Mouse (Mus musculus): Measurements from ENCODE around the gene Aagab. TPM values are rescaled to one million over a fixed set of nuclear protein-coding genes. Genes with fewer than 3 reads are reported as not detected.

Gene Aagab
- polyA plus RNA-seq, 1 experiment, result 18.8 TPM

- TF ChIP-seq EP300 (IDR thresholded peaks at IDR 0.05; ENCODE audit: insufficient read depth, low read depth, low read length), result no peak
- TF ChIP-seq POLR2A (IDR thresholded peaks at IDR 0.05; ENCODE audit: insufficient read depth, low read length), result no peak
- no peak for TF ChIP-seq CTCF (IDR thresholded peaks at IDR 0.05; ENCODE audit: low read depth, low read length)
- Histone ChIP-seq H3K27ac (ENCODE audit: insufficient read depth, low read length) (no peak overlapping the region), H3K9ac (ENCODE audit: low read depth, poor library complexity, severe bottlenecking) (no peak overlapping the region), H3K27me3 (ENCODE audit: control insufficient read depth, insufficient read depth, low read length, poor library complexity, severe bottlenecking) (no peaks in the 10 kb centered on the region), H3K9me3 (replicated peaks; ENCODE audit: control insufficient read depth, insufficient read depth, low read length, poor library complexity, severe bottlenecking) (no peaks in the 10 kb centered on the region), H3K36me3 (ENCODE audit: control insufficient read depth, insufficient read depth, low read length, poor library complexity, severe bottlenecking) (peaks cover 9% of the 10 kb centered on the region), H3K4me3 (ENCODE audit: low read depth, low read length) (no peak overlapping the region), H3K4me1 (ENCODE audit: control insufficient read depth, insufficient read depth, low read length) (no peaks in the 10 kb centered on the region)
Observed at GRCm38 (mm10) chr9:63612565-63613515, 10.4 kb downstream of the Aagab start.

GRCm38 (mm10) chr9:63613569-63613968, 11.1 kb downstream of the Aagab start:
- no peak overlapping the region for H3K4me3 ChIP-seq (ENCODE audit: low read depth, low read length)
- peaks cover 9% of the 10 kb centered on the region for H3K36me3 ChIP-seq (ENCODE audit: control insufficient read depth, insufficient read depth, low read length, poor library complexity, severe bottlenecking)
- no peak overlapping the region for H3K9ac ChIP-seq (ENCODE audit: low read depth, poor library complexity, severe bottlenecking)
- H3K9me3 ChIP-seq (replicated peaks; ENCODE audit: control insufficient read depth, insufficient read depth, low read length, poor library complexity, severe bottlenecking), result no peaks in the 10 kb centered on the region
- no peaks in the 10 kb centered on the region for H3K4me1 ChIP-seq (ENCODE audit: control insufficient read depth, insufficient read depth, low read length)
- H3K27me3 ChIP-seq (ENCODE audit: control insufficient read depth, insufficient read depth, low read length, poor library complexity, severe bottlenecking), result no peaks in the 10 kb centered on the region
- H3K27ac ChIP-seq (ENCODE audit: insufficient read depth, low read length), result no peak overlapping the region
- TF ChIP-seq POLR2A (IDR thresholded peaks at IDR 0.05; ENCODE audit: insufficient read depth, low read length) (no peak), EP300 (IDR thresholded peaks at IDR 0.05; ENCODE audit: insufficient read depth, low read depth, low read length) (no peak), CTCF (IDR thresholded peaks at IDR 0.05; ENCODE audit: low read depth, low read length) (no peak)

- Histone ChIP-seq H3K9me3 (replicated peaks; ENCODE audit: control insufficient read depth, insufficient read depth, low read length, poor library complexity, severe bottlenecking) (no peaks in the 10 kb centered on the region), H3K36me3 (ENCODE audit: control insufficient read depth, insufficient read depth, low read length, poor library complexity, severe bottlenecking) (peaks cover 11% of the 10 kb centered on the region), H3K27me3 (ENCODE audit: control insufficient read depth, insufficient read depth, low read length, poor library complexity, severe bottlenecking) (no peaks in the 10 kb centered on the region), H3K27ac (ENCODE audit: insufficient read depth, low read length) (no peak overlapping the region), H3K9ac (ENCODE audit: low read depth, poor library complexity, severe bottlenecking) (no peak overlapping the region), H3K4me3 (ENCODE audit: low read depth, low read length) (no peak overlapping the region), H3K4me1 (ENCODE audit: control insufficient read depth, insufficient read depth, low read length) (no peaks in the 10 kb centered on the region)
- TF ChIP-seq POLR2A (IDR thresholded peaks at IDR 0.05; ENCODE audit: insufficient read depth, low read length), result no peak
- TF ChIP-seq EP300 (IDR thresholded peaks at IDR 0.05; ENCODE audit: insufficient read depth, low read depth, low read length), result no peak
- TF ChIP-seq CTCF (IDR thresholded peaks at IDR 0.05; ENCODE audit: low read depth, low read length), result no peak
Observed at GRCm38 (mm10) chr9:63614018-63614985, 11.8 kb downstream of the Aagab start.

- H3K9me3 ChIP-seq (replicated peaks; ENCODE audit: control insufficient read depth, insufficient read depth, low read length, poor library complexity, severe bottlenecking), result no peaks in the 10 kb centered on the region
- H3K27ac ChIP-seq (ENCODE audit: insufficient read depth, low read length), result no peak overlapping the region
- no peak for TF ChIP-seq CTCF (IDR thresholded peaks at IDR 0.05; ENCODE audit: low read depth, low read length)
- TF ChIP-seq POLR2A (IDR thresholded peaks at IDR 0.05; ENCODE audit: insufficient read depth, low read length), result no peak
- no peak for TF ChIP-seq EP300 (IDR thresholded peaks at IDR 0.05; ENCODE audit: insufficient read depth, low read depth, low read length)
- H3K4me1 ChIP-seq (ENCODE audit: control insufficient read depth, insufficient read depth, low read length), result no peaks in the 10 kb centered on the region
- no peaks in the 10 kb centered on the region for H3K27me3 ChIP-seq (ENCODE audit: control insufficient read depth, insufficient read depth, low read length, poor library complexity, severe bottlenecking)
- H3K36me3 ChIP-seq (ENCODE audit: control insufficient read depth, insufficient read depth, low read length, poor library complexity, severe bottlenecking), result peaks cover 11% of the 10 kb centered on the region
- no peak overlapping the region for H3K4me3 ChIP-seq (ENCODE audit: low read depth, low read length)
- H3K9ac ChIP-seq (ENCODE audit: low read depth, poor library complexity, severe bottlenecking), result no peak overlapping the region
Observed at GRCm38 (mm10) chr9:63617967-63618366, 15.5 kb downstream of the Aagab start.

- no peaks in the 10 kb centered on the region for H3K27me3 ChIP-seq (ENCODE audit: control insufficient read depth, insufficient read depth, low read length, poor library complexity, severe bottlenecking)
- no peak overlapping the region for H3K4me3 ChIP-seq (ENCODE audit: low read depth, low read length)
- peaks cover 3% of the 10 kb centered on the region for H3K36me3 ChIP-seq (ENCODE audit: control insufficient read depth, insufficient read depth, low read length, poor library complexity, severe bottlenecking)
- H3K9ac ChIP-seq (ENCODE audit: low read depth, poor library complexity, severe bottlenecking), result no peak overlapping the region
- TF ChIP-seq EP300 (IDR thresholded peaks at IDR 0.05; ENCODE audit: insufficient read depth, low read depth, low read length) (no peak), CTCF (IDR thresholded peaks at IDR 0.05; ENCODE audit: low read depth, low read length) (no peak), POLR2A (IDR thresholded peaks at IDR 0.05; ENCODE audit: insufficient read depth, low read length) (no peak)
- H3K4me1 ChIP-seq (ENCODE audit: control insufficient read depth, insufficient read depth, low read length), result no peaks in the 10 kb centered on the region
- no peaks in the 10 kb centered on the region for H3K9me3 ChIP-seq (replicated peaks; ENCODE audit: control insufficient read depth, insufficient read depth, low read length, poor library complexity, severe bottlenecking)
- no peak overlapping the region for H3K27ac ChIP-seq (ENCODE audit: insufficient read depth, low read length)
Observed at GRCm38 (mm10) chr9:63623895-63624569, 21.6 kb downstream of the Aagab start.
